Mouse (Mus musculus): ENCODE measurements around the gene Ak7.

Ak7 gene

GRCm38 (mm10) chr12:105787626-105788025 is 81.8 kb downstream of the Ak7 start:
- no peak for DNase-seq (ENCODE audit: low spot score)

- DNase-seq (ENCODE audit: low spot score) = no peak
These were observed 84.1 kb downstream of the Ak7 start for GRCm38 (mm10) chr12:105789885-105790284.

GRCm38 (mm10) chr12:105794896-105795295 is 89.1 kb downstream of the Ak7 start:
- DNase-seq (ENCODE audit: low spot score) = no peak

GRCm38 (mm10) chr12:105798001-105798400 is 92.2 kb downstream of the Ak7 start:
- DNase-seq (ENCODE audit: low spot score) = no peak

GRCm38 (mm10) chr12:105805790-105806189 is 100.0 kb downstream of the Ak7 start:
- no peak for DNase-seq (ENCODE audit: low spot score)

- no peak for DNase-seq (ENCODE audit: low spot score)
These were observed 100.4 kb downstream of the Ak7 start for GRCm38 (mm10) chr12:105806205-105806604.

GRCm38 (mm10) chr12:105807416-105807815 is 101.6 kb downstream of the Ak7 start:
- DNase-seq (ENCODE audit: low spot score) = no peak

- no peak for DNase-seq (ENCODE audit: low spot score)
These were observed 103.2 kb downstream of the Ak7 start for GRCm38 (mm10) chr12:105808945-105809344.

- no peak for DNase-seq (ENCODE audit: low spot score)
These were observed 104.8 kb downstream of the Ak7 start for GRCm38 (mm10) chr12:105810608-105811007.

GRCm38 (mm10) chr12:105813957-105814356 is 108.2 kb downstream of the Ak7 start:
- DNase-seq (ENCODE audit: low spot score) = no peak

GRCm38 (mm10) chr12:105823472-105823871 is 117.7 kb downstream of the Ak7 start:
- DNase-seq (ENCODE audit: low spot score) = no peak

- no peak for DNase-seq (ENCODE audit: low spot score)
These were observed 119.0 kb downstream of the Ak7 start for GRCm38 (mm10) chr12:105824743-105825142.

GRCm38 (mm10) chr12:105825266-105825665 is 119.5 kb downstream of the Ak7 start:
- no peak for DNase-seq (ENCODE audit: low spot score)
